Mouse (Mus musculus): Measurements from ENCODE around the gene Mdm4.

DNA sequence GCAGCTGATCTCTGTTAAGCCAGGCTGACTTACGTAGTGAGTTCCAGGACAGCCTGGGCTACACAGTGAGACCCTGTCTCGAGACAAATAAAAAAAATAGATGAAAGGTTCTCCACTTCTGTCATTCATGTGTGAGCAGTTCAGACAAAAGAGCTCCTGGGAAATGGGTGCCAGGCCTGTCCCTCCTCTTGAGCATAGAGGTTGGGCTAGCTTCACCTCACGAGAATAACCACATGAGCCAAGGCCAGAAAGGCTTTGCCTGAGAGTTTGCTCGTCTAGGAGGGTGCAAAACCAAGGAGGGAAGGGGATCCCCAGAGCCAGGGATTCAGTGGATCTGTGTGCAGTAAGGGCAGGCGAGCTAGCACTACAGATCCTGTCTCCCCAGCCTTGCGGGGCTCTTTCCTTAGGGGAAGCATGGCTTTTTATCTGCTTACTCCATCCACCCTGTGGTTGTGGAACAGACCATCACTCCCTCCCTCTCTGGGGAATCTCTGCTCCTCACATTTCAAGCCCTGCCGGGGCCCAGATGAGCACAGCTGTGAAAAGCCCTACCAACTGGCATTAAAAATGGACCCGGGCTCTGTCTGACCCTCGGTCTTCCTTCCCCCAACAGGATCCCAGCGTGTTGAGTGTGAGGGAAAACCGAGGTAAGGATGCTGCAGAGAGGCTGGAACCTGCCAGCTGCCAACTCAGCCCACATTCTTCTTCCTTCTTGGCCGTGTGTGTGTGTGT lies 47.4 kb upstream of the Mdm4 start:
- TF ChIP-seq GATA1 (IDR thresholded peaks at IDR 0.05; ENCODE audit: borderline replicate concordance, low read length) (no peak), FLI1 (IDR thresholded peaks at IDR 0.05; ENCODE audit: low read length) (no peak)

Measured in megakaryocyte, embryonic 14.5 days (primary cell).